Mouse (Mus musculus) midbrain, embryonic 12.5 days (tissue): ENCODE data around the gene Hsd17b7. TPM values are rescaled to one million over a fixed set of nuclear protein-coding genes. Genes with fewer than 3 reads are reported as not detected.

Source experiments
- ATAC-seq: fragments of 200-750 bp; cut with Nextera tagmentation; 2 replicates; pipeline ENCODE4 v1.8.0; 2017; ENCODE audit warnings: low read depth, moderate TSS enrichment, moderate library complexity; ENCODE audit not compliant: low FRiP score
- H3K27ac ChIP-seq: fragments of 300-500 bp; sonication (generic); replicated peaks from 2 replicates; pipeline ENCODE4 v1.5.1; 2016; ENCODE audit warnings: mild to moderate bottlenecking
- H3K27me3 ChIP-seq: fragments of 300-500 bp; sonication (generic); 2 replicates; pipeline ENCODE4 v1.6.1; 2016; ENCODE audit warnings: mild to moderate bottlenecking
- H3K36me3 ChIP-seq: fragments of 300-500 bp; sonication (generic); 2 replicates; pipeline ENCODE4 v1.6.1; 2016
- H3K4me1 ChIP-seq: fragments of 300-500 bp; sonication (generic); 2 replicates; pipeline ENCODE4 v1.6.1; 2016
- H3K4me2 ChIP-seq: fragments of 300-500 bp; sonication (generic); replicated peaks from 2 replicates; pipeline ENCODE4 v1.6.1; 2016; ENCODE audit warnings: mild to moderate bottlenecking, moderate library complexity
- H3K4me3 ChIP-seq: fragments of 300-500 bp; sonication (generic); 2 replicates; pipeline ENCODE4 v1.5.1; 2016; ENCODE audit warnings: mild to moderate bottlenecking
- H3K9ac ChIP-seq: fragments of 300-500 bp; sonication (generic); replicated peaks from 2 replicates; pipeline ENCODE4 v1.6.1; 2016; ENCODE audit warnings: mild to moderate bottlenecking, moderate library complexity
- H3K9me3 ChIP-seq: fragments of 300-500 bp; sonication (generic); 2 replicates; pipeline ENCODE4 v1.6.1; 2016; ENCODE audit warnings: mild to moderate bottlenecking
- WGBS: fragments of 180-500 bp; shearing (Covaris S2); methylation state at CpG from one replicate; pipeline ENCODE4 v1.1.7; 2016; 5-methylcytosine and 5-hydroxymethylcytosine counted together
- polyA plus RNA-seq: library from polyadenylated mRNA; unstranded; fragments of >200 nt; fragmentation: Nextera tagmentation; extraction: Ambion mirVana; gene quantifications from 2 replicates; pipeline ENCODE4 v1.2.1, GENCODE M21; 2016

The Hsd17b7 gene
- polyA plus RNA-seq, 1 experiment from 2014 or later: 26.9 TPM

DNA sequence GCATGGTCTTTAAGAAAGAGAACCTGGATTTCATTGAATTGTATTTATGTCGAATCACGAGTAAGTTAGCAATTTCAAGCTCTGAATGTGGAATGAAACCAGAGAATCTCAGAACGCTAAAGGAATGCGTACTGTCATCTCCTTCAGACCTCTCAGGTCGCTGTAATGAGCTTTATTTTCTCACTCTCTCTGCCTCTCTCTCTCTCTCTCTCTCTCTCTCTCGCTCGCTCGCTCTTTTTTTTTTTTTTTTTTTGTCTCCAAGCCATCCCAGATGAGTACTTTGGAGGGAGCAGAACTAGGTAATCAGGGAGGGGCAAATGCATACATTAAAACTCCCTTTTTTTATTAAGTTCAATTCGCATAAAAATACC is 460 bp upstream of the Hsd17b7 start:
- 3% methylated on average over 8 of the region's 9 CpGs for WGBS
- no peaks in the 10 kb centered on the region for H3K27me3 ChIP-seq
- peaks cover 19% of the 10 kb centered on the region for H3K4me1 ChIP-seq
- no peaks in the 10 kb centered on the region for H3K9me3 ChIP-seq
- H3K27ac ChIP-seq: peak overlapping the region; percentile 81
- peak; percentile 60 for ATAC-seq
- peaks cover 24% of the 10 kb centered on the region for H3K36me3 ChIP-seq
- peak overlapping the region; percentile 56 for H3K9ac ChIP-seq
- H3K4me2 ChIP-seq: peak overlapping the region; percentile 55
- H3K4me3 ChIP-seq: peak overlapping the region; percentile 62

DNA sequence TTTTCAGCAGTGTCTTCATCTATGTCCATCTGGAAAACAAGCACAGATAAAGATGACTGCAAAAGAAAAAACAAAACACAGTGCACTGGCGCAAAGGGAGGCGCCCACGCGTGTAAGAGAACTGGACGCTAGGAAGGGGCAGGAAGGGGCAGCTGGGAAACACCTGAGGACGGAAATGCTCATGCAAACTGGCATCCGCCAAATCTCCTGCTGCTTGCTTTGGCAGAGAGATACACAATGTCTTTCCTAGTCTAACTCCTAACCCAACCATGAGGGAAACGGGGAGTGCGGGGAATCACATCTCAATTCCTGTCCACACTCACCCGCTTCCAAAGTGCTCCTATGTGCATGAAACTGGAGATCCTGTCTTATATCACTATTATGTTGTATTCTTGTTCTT is 15.9 kb downstream of the Hsd17b7 start:
- Histone ChIP-seq H3K9ac (no peak overlapping the region), H3K4me3 (no peak overlapping the region), H3K27me3 (no peaks in the 10 kb centered on the region), H3K4me1 (no peaks in the 10 kb centered on the region), H3K4me2 (no peak overlapping the region), H3K27ac (no peak overlapping the region), H3K9me3 (no peaks in the 10 kb centered on the region), H3K36me3 (peaks cover 66% of the 10 kb centered on the region)
- ATAC-seq: no peak
- WGBS: 94% methylated on average over 10 of the region's 10 CpGs

- no peak overlapping the region for H3K9ac ChIP-seq
- no peaks in the 10 kb centered on the region for H3K4me1 ChIP-seq
- H3K4me3 ChIP-seq: no peak overlapping the region
- no peak overlapping the region for H3K4me2 ChIP-seq
- no peaks in the 10 kb centered on the region for H3K9me3 ChIP-seq
- no peaks in the 10 kb centered on the region for H3K27me3 ChIP-seq
- WGBS: 93% methylated on average over 10 of the region's 10 CpGs
- ATAC-seq: no peak
- peaks cover 61% of the 10 kb centered on the region for H3K36me3 ChIP-seq
- H3K27ac ChIP-seq: no peak overlapping the region
Measured at GRCm38 (mm10) chr1:169952636-169953035, 16.4 kb downstream of the Hsd17b7 start.

DNA sequence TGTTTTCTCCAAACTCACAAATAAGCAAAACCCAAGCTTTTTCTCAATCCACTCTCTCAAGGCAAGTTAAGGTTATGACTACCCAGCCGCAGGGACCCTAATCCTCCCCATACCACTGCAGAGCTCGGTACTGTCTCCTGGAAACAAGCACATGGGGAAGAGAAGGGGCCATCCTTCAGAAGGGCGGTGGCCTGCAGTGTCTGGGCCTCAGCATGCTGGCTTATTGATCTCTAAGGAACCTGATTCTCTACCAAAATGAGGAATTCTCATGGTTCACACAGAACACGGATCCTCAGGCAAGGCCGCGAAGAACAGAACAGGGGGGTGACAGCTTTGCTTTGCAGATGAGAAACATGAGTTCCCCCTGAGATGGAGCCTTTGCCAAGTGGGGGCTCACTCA is 17.5 kb downstream of the Hsd17b7 start:
- 84% methylated on average over 6 of the region's 6 CpGs for WGBS
- H3K36me3 ChIP-seq: peaks cover 54% of the 10 kb centered on the region
- ATAC-seq: no peak

GRCm38 (mm10) chr1:169950651-169951050 is 18.4 kb downstream of the Hsd17b7 start:
- Histone ChIP-seq H3K4me1 (no peaks in the 10 kb centered on the region), H3K27me3 (no peaks in the 10 kb centered on the region), H3K9ac (no peak overlapping the region), H3K36me3 (peaks cover 45% of the 10 kb centered on the region), H3K9me3 (no peaks in the 10 kb centered on the region), H3K4me3 (no peak overlapping the region), H3K27ac (no peak overlapping the region), H3K4me2 (no peak overlapping the region)
- 93% methylated on average over 4 of the region's 4 CpGs for WGBS
- ATAC-seq: no peak

More for the DNA sequence above, 17.5 kb downstream of the Hsd17b7 start:
- H3K9me3 ChIP-seq: no peaks in the 10 kb centered on the region
- no peaks in the 10 kb centered on the region for H3K4me1 ChIP-seq
- H3K9ac ChIP-seq: no peak overlapping the region
- H3K27ac ChIP-seq: no peak overlapping the region
- H3K4me3 ChIP-seq: no peak overlapping the region
- H3K27me3 ChIP-seq: no peaks in the 10 kb centered on the region
- no peak overlapping the region for H3K4me2 ChIP-seq

GRCm38 (mm10) chr1:169949981-169950380 is 19.1 kb downstream of the Hsd17b7 start:
- H3K4me2 ChIP-seq: no peak overlapping the region
- no peaks in the 10 kb centered on the region for H3K9me3 ChIP-seq
- no peak for ATAC-seq
- 61% methylated on average over 7 of the region's 7 CpGs for WGBS
- no peak overlapping the region for H3K9ac ChIP-seq
- peaks cover 38% of the 10 kb centered on the region for H3K36me3 ChIP-seq
- H3K27ac ChIP-seq: no peak overlapping the region
- no peaks in the 10 kb centered on the region for H3K4me1 ChIP-seq
- H3K4me3 ChIP-seq: no peak overlapping the region
- H3K27me3 ChIP-seq: no peaks in the 10 kb centered on the region

GRCm38 (mm10) chr1:169948866-169949265 is 20.2 kb downstream of the Hsd17b7 start:
- no peaks in the 10 kb centered on the region for H3K9me3 ChIP-seq
- H3K27me3 ChIP-seq: no peaks in the 10 kb centered on the region
- 82% methylated on average over 7 of the region's 7 CpGs for WGBS

DNA sequence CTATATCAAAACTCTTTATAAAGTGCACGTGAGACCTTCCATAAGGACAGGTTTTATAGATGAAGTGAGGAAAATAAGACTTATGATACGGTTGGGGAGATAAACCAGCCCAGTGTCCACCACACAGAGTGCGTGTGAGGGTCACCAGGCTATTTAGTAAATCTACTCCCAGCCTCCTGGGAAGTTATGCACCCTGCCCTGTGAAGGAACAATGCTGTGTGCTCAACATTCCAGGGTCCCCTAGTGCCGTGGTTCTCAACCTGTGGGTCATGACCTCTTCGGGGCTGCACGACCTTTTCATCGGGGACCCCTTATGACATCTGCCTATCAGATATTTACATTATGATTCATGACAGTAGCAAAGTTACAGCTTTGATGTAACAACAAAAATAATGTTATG is 20.8 kb downstream of the Hsd17b7 start:
- H3K9ac ChIP-seq: no peak overlapping the region
- H3K27me3 ChIP-seq: no peaks in the 10 kb centered on the region
- H3K4me3 ChIP-seq: no peak overlapping the region
- H3K4me1 ChIP-seq: no peaks in the 10 kb centered on the region
- H3K4me2 ChIP-seq: no peak overlapping the region
- WGBS: 81% methylated on average over 7 of the region's 7 CpGs
- peaks cover 24% of the 10 kb centered on the region for H3K36me3 ChIP-seq
- no peak overlapping the region for H3K27ac ChIP-seq
- ATAC-seq: no peak
- no peaks in the 10 kb centered on the region for H3K9me3 ChIP-seq

More at GRCm38 (mm10) chr1:169948866-169949265, 20.2 kb downstream of the Hsd17b7 start:
- H3K4me1 ChIP-seq: no peaks in the 10 kb centered on the region
- H3K27ac ChIP-seq: no peak overlapping the region
- no peak overlapping the region for H3K9ac ChIP-seq
- no peak for ATAC-seq
- H3K4me3 ChIP-seq: no peak overlapping the region
- H3K4me2 ChIP-seq: no peak overlapping the region
- H3K36me3 ChIP-seq: peaks cover 29% of the 10 kb centered on the region

DNA sequence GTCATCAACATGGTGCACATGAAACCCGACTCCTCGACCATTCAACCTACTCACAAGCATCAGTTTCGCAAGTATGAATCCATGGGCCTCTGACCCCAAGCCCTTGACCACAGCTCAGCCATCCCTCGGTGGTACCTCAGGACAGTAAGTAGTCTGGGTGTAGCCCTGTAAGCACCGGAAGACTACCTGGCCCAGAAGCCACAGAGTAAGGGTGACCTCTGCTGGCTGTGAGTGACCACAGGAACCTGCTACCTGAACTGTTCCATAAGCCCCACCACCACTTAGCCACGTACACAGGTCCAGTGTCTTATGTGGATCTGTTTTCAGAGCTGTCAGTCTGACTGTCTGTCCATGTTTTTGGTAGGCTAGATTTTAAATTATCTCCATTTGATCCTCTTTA is 21.4 kb downstream of the Hsd17b7 start:
- Histone ChIP-seq H3K4me2 (no peak overlapping the region), H3K27ac (no peak overlapping the region), H3K4me1 (no peaks in the 10 kb centered on the region), H3K4me3 (no peak overlapping the region), H3K9ac (no peak overlapping the region), H3K27me3 (no peaks in the 10 kb centered on the region), H3K9me3 (no peaks in the 10 kb centered on the region), H3K36me3 (peaks cover 17% of the 10 kb centered on the region)
- no peak for ATAC-seq
- WGBS: 85% methylated on average over 6 of the region's 6 CpGs

DNA sequence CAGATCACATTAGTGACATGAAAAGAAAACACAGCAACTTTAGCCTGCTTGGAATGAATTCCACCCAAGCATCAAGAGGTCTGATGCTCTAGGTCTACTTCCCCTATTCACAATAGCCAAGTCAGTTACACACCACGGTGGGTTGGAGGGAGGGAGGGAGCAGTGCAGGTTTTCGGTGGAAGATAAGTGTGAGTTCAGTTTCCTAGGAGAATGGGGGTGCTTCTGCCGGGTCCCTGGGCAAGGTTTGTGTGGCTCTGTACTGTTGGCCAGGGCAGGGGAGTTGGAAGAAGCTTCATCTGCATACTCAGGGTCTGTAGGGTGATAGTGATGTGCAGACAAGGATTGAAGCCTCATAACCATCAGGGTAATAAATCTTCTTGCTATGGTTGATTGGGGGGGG is 23.0 kb downstream of the Hsd17b7 start:
- H3K4me3 ChIP-seq: no peak overlapping the region
- no peaks in the 10 kb centered on the region for H3K4me1 ChIP-seq
- 86% methylated on average over 3 of the region's 3 CpGs for WGBS
- H3K9me3 ChIP-seq: no peaks in the 10 kb centered on the region
- peaks cover 7% of the 10 kb centered on the region; the same call in 1 of the 2 replicates for H3K36me3 ChIP-seq
- H3K27ac ChIP-seq: no peak overlapping the region
- H3K27me3 ChIP-seq: no peaks in the 10 kb centered on the region
- ATAC-seq: no peak
- no peak overlapping the region for H3K4me2 ChIP-seq
- no peak overlapping the region for H3K9ac ChIP-seq

DNA sequence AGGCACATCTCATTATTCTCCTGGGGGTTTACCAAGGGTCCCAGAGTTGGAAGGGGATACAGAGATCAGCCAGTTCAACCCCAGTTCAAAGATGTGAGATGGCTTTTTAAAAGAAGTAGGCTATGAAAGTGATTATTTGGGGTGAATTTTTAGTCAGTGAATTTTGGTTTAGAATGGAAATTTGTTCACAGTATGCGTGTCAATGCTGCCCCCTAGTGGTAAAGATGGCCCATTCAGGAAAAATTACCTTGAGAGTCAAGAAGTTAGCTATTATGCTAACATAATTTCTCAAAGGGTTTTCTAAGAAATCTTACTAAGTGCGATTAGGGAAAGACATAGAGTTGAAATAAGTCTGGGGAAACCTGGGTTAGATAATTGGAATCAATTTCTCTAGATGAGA is 29.7 kb downstream of the Hsd17b7 start:
- Histone ChIP-seq H3K27me3 (0 out of 2 replicates have a peak, but pooled peaks cover 6% of the 10 kb centered on the region), H3K27ac (no peak overlapping the region), H3K4me2 (no peak overlapping the region), H3K9ac (no peak overlapping the region), H3K9me3 (no peaks in the 10 kb centered on the region), H3K36me3 (no peaks in the 10 kb centered on the region), H3K4me3 (no peak overlapping the region), H3K4me1 (no peaks in the 10 kb centered on the region; the same call in 1 of the 2 replicates)
- no peak for ATAC-seq
- 9% methylated on average over 2 of the region's 2 CpGs for WGBS

DNA sequence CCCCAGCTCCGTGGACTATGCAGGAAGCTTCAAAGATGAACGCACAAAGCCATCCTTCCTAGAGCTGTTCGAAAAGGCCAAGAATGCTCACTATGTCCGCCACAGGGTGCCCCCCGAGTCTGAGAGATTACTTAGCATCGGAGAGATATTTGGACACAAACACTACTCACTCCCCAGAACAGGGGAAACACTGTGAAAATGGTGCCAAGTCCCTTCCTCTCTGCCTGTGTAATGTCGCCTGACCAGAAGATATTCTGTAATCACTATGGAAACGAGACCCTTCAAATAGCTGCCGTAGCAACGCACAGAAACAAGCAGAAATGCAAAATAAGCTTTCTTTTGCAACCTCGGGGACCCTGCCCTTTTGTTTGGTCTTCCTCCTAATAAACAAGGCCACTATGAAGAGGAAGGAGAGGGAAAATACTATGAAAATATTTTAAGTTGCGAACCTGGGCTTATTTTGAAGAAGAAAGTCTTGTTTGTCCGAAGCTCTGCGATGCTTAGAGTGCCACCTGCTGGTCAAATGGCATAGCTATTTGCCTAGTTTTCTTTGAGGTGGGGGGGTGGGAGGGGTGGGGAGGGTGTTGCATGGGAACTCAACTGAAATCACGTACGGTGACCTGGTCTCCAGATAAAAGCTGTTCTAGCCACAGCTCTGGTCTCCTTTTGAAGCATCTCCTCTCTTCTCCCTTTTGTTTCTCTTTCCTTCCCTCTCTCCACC is 34.9 kb downstream of the Hsd17b7 start:
- Histone ChIP-seq H3K27ac (peak overlapping the region; percentile 54), H3K4me2 (peak overlapping the region; percentile 48), H3K9ac (no peak overlapping the region), H3K4me1 (peaks cover 7% of the 10 kb centered on the region), H3K9me3 (no peaks in the 10 kb centered on the region), H3K36me3 (no peaks in the 10 kb centered on the region), H3K27me3 (peaks cover 10% of the 10 kb centered on the region; the same call in 1 of the 2 replicates), H3K4me3 (peak overlapping the region; percentile 31)
- 30% methylated on average over 16 of the region's 16 CpGs for WGBS
- ATAC-seq: peak; percentile 76
